Mouse (Mus musculus): ENCODE results near the gene Derl3.
"Not testable (repeated sequence)": the region's sequence is repeated elsewhere in the genome, so short reads cannot be mapped to it uniquely, and the experiment has no call there.

The Derl3 gene

GRCm38 (mm10) chr10:75893089-75893750, at the start of gene Derl3:
Gene Derl3 (plus strand): TSS chr10:75893413.
- DNase-seq (ENCODE audit: low spot score in 2 of 2): peak; percentile 97

- DNase-seq (ENCODE audit: low spot score in 2 of 2): not testable (repeated sequence)
Measured at GRCm38 (mm10) chr10:75843898-75844297, 49.3 kb upstream of the Derl3 start.

- DNase-seq (ENCODE audit: low spot score in 2 of 2): no peak
Measured at GRCm38 (mm10) chr10:75844800-75845199, 48.4 kb upstream of the Derl3 start.

GRCm38 (mm10) chr10:75845306-75845930, 47.8 kb upstream of the Derl3 start:
- peak; percentile 27 to 68 for DNase-seq (ENCODE audit: low spot score in 2 of 2)

GRCm38 (mm10) chr10:75848382-75848781, 44.8 kb upstream of the Derl3 start:
- no peak for DNase-seq (ENCODE audit: low spot score in 2 of 2)

GRCm38 (mm10) chr10:75851076-75851475, 42.1 kb upstream of the Derl3 start:
- no peak for DNase-seq (ENCODE audit: low spot score in 2 of 2)

- DNase-seq (ENCODE audit: low spot score in 2 of 2): no peak
Measured at GRCm38 (mm10) chr10:75851681-75852080, 41.5 kb upstream of the Derl3 start.

- DNase-seq (ENCODE audit: low spot score in 2 of 2): no peak
Measured at GRCm38 (mm10) chr10:75852539-75853125, 40.6 kb upstream of the Derl3 start.

- peak; percentile 69 to 81 for DNase-seq (ENCODE audit: low spot score in 2 of 2)
Measured at GRCm38 (mm10) chr10:75853452-75853851, 39.8 kb upstream of the Derl3 start.

GRCm38 (mm10) chr10:75854096-75854495, 39.1 kb upstream of the Derl3 start:
- DNase-seq (ENCODE audit: low spot score in 2 of 2): no peak

- no peak for DNase-seq (ENCODE audit: low spot score in 2 of 2)
Measured at GRCm38 (mm10) chr10:75854791-75855190, 38.4 kb upstream of the Derl3 start.

- no peak for DNase-seq (ENCODE audit: low spot score in 2 of 2)
Measured at GRCm38 (mm10) chr10:75855416-75855981, 37.7 kb upstream of the Derl3 start.

- no peak for DNase-seq (ENCODE audit: low spot score in 2 of 2)
Measured at GRCm38 (mm10) chr10:75856155-75856907, 36.9 kb upstream of the Derl3 start.

GRCm38 (mm10) chr10:75856976-75857375, 36.2 kb upstream of the Derl3 start:
- no peak for DNase-seq (ENCODE audit: low spot score in 2 of 2)

GRCm38 (mm10) chr10:75857598-75857997, 35.6 kb upstream of the Derl3 start:
- DNase-seq (ENCODE audit: low spot score in 2 of 2): no peak

- DNase-seq (ENCODE audit: low spot score in 2 of 2): peak in 1 of 2 experiments; percentile 17
Measured at GRCm38 (mm10) chr10:75859107-75859746, 34.0 kb upstream of the Derl3 start.

GRCm38 (mm10) chr10:75859786-75860470, 33.3 kb upstream of the Derl3 start, which contains the start of gene Mif:
Gene Mif (minus strand): TSS chr10:75860240.
- peak; percentile 84 to 85 for DNase-seq (ENCODE audit: low spot score in 2 of 2)

GRCm38 (mm10) chr10:75860746-75861145, 32.5 kb upstream of the Derl3 start:
- DNase-seq (ENCODE audit: low spot score in 2 of 2): no peak

GRCm38 (mm10) chr10:75861587-75861986, 31.6 kb upstream of the Derl3 start:
- DNase-seq (ENCODE audit: low spot score in 2 of 2): no peak

GRCm38 (mm10) chr10:75872025-75872914, 20.9 kb upstream of the Derl3 start:
- DNase-seq (ENCODE audit: low spot score in 2 of 2): no peak

Data from spleen, postnatal 36 days (tissue).